Mouse (Mus musculus) kidney, embryonic 14.5 days (tissue): Measurements from ENCODE around the gene Aqp6. TPM values are rescaled to one million over a fixed set of nuclear protein-coding genes. Genes with fewer than 3 reads are reported as not detected.

ENCODE experiments used
- ATAC-seq: fragments of 200-750 bp; cut with Nextera tagmentation; 2 replicates; pipeline ENCODE4 v1.8.0; 2017; ENCODE audit warnings: moderate number of reproducible peaks, mild to moderate bottlenecking, moderate TSS enrichment, moderate library complexity; ENCODE audit not compliant: low FRiP score, low TSS enrichment
- H3K27ac ChIP-seq: fragments of 300-500 bp; sonication (generic); 2 replicates; pipeline ENCODE4 v1.5.1; 2014; ENCODE audit warnings: low read depth, mild to moderate bottlenecking, low read length, moderate library complexity, mixed read lengths
- H3K27me3 ChIP-seq: fragments of 300-500 bp; sonication (generic); 2 replicates; pipeline ENCODE4 v1.6.1; 2014; ENCODE audit warnings: mild to moderate bottlenecking, low read length; ENCODE audit not compliant: control insufficient read depth, insufficient read depth
- H3K36me3 ChIP-seq: fragments of 300-500 bp; sonication (generic); 2 replicates; pipeline ENCODE4 v1.6.1; 2014; ENCODE audit warnings: low read length, mixed read lengths; ENCODE audit not compliant: control insufficient read depth, insufficient read depth
- H3K4me1 ChIP-seq: fragments of 300-500 bp; sonication (generic); 2 replicates; pipeline ENCODE4 v1.6.1; 2014; ENCODE audit warnings: low read length, mixed read lengths; ENCODE audit not compliant: control insufficient read depth, insufficient read depth
- H3K4me2 ChIP-seq: fragments of 300-500 bp; sonication (generic); replicated peaks from 2 replicates; pipeline ENCODE4 v1.6.1; 2014; ENCODE audit warnings: low read depth, mild to moderate bottlenecking, low read length
- H3K4me3 ChIP-seq: fragments of 300-500 bp; sonication (generic); 2 replicates; pipeline ENCODE4 v1.5.1; 2014; ENCODE audit warnings: mild to moderate bottlenecking, low read length
- H3K9ac ChIP-seq: fragments of 300-500 bp; sonication (generic); 2 replicates; pipeline ENCODE4 v1.6.1; 2014; ENCODE audit warnings: low read depth, mild to moderate bottlenecking, low read length, moderate library complexity
- H3K9me3 ChIP-seq: fragments of 300-500 bp; sonication (generic); 2 replicates; pipeline ENCODE4 v1.6.1; 2016; ENCODE audit warnings: low read length; ENCODE audit not compliant: control insufficient read depth
- WGBS: fragments of 180-500 bp; shearing (Covaris S2); extraction: QIAGEN DNeasy Blood & Tissue Kit; methylation state at CpG from one replicate; pipeline ENCODE4 v1.1.7; 2014; 5-methylcytosine and 5-hydroxymethylcytosine counted together
- polyA plus RNA-seq: library from polyadenylated mRNA; unstranded; fragments of >200 nt; fragmentation: Nextera tagmentation; extraction: Ambion mirVana; gene quantifications from 2 replicates; pipeline ENCODE4 v1.2.1, GENCODE M21; 2014

The Aqp6 gene
- polyA plus RNA-seq, 1 experiment from 2014 or later: not detected

DNA sequence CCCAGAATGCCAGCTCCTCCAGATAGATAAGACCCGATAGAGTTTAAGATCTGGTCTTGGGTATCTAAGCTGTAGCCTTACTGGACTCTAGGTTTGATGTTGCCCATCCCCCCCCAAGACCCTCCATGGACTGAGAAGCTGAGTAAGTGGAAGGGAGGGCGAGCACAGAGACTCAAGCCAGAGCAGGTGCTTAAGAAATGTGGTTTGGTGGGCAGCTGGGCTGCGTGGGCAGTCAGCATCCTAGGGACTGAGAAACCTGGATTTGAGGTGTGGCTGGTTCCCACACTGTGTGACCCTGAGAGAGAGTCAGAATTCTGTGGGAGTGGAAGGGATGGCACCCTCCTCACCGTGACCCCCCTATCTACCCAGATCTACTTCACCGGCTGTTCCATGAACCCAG is 8.3 kb upstream of the Aqp6 start:
- no peak overlapping the region for H3K27ac ChIP-seq
- H3K9ac ChIP-seq: no peak overlapping the region
- no peak overlapping the region for H3K4me2 ChIP-seq
- no peak overlapping the region for H3K4me3 ChIP-seq
- peaks cover 82% of the 10 kb centered on the region for H3K27me3 ChIP-seq
- no peaks in the 10 kb centered on the region for H3K9me3 ChIP-seq
- no peak for ATAC-seq
- H3K4me1 ChIP-seq: 0 out of 2 replicates have a peak, but pooled peaks cover 5% of the 10 kb centered on the region
- 85% methylated on average over 5 of the region's 5 CpGs for WGBS
- no peaks in the 10 kb centered on the region for H3K36me3 ChIP-seq

DNA sequence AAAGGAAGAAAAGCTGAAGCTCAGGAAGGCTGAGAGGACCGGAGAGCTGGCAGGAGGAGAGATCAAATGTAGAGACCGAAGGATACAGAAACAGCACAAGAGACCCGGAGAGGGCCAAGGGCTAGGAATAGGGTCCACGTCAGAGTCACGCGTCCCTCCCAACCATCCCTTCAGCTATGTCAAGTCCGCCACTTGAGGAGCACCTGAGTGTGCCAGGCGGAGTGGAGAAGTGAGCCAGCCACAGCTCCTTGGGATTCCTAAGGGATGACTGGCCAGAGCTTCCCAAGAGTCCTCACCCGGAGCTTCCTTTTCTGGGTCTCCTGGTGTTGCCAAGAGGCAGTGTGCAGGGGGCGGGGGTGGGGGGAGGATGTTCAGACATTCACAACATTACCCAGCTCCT is 6.2 kb upstream of the Aqp6 start:
- H3K36me3 ChIP-seq: no peaks in the 10 kb centered on the region
- H3K9ac ChIP-seq: no peak overlapping the region
- H3K4me1 ChIP-seq: 0 out of 2 replicates have a peak, but pooled peaks cover 5% of the 10 kb centered on the region
- no peak overlapping the region for H3K4me3 ChIP-seq
- H3K4me2 ChIP-seq: no peak overlapping the region
- ATAC-seq: no peak
- WGBS: 84% methylated on average over 10 of the region's 10 CpGs
- H3K27me3 ChIP-seq: peaks cover 62% of the 10 kb centered on the region
- H3K27ac ChIP-seq: no peak overlapping the region
- no peaks in the 10 kb centered on the region for H3K9me3 ChIP-seq

DNA sequence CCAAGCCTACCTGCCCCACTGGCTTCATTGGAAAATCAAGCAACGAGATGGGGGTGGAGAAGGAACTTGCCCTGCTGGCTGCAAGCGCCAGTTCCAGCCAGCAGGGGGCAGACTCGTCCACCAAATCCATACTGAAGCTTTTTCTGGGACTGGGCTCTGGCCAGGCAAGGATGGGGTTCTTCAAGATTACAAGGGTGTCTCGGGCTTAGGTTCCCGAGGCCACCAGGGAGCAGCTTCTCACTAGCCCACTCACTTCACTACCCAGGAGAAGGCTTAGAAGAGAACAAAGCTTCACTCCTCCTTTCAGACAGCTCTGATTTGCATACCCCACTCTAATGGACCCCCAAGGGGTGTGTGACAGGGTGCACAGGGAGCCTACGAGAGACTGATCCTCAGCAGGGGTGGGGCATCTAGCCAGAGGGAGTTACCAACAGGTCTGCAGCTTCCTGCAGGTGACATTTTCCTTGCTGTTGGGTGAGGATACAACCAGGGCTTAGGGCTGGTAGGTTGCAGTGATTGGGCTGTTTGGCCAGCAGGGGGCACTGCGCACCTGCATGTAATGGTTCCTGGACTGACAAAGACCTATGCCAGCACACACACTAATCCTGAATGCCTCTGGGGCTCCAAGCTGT is 5.0 kb upstream of the Aqp6 start:
- WGBS: 0% methylated on average over 7 of the region's 7 CpGs
- peaks cover 56% of the 10 kb centered on the region for H3K27me3 ChIP-seq
- H3K4me3 ChIP-seq: no peak overlapping the region

DNA sequence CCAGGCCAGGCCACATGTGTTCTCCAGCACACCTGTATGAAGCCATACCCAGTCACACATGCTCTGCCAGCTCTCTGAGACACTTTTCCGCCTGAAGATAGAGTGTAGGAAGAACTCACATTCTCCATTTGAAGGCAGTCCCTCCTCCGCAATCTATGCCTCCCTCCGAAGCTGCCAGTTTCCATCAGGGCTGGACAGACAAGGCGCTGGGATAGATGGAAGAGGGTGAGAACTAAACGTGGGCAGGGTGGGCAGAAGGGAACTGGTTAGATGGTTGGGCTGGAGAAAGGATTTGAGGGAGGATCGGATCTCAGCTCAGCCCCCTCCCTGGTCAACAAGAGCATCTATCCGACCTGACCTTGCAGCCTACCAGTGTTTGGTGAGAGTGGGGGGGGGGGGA is 4.4 kb upstream of the Aqp6 start:
- H3K4me1 ChIP-seq: peaks cover 18% of the 10 kb centered on the region; the same call in 1 of the 2 replicates
- H3K27me3 ChIP-seq: peaks cover 50% of the 10 kb centered on the region
- H3K27ac ChIP-seq: no peak overlapping the region
- no peak; the same call in 1 of the 2 replicates for ATAC-seq
- H3K36me3 ChIP-seq: no peaks in the 10 kb centered on the region
- no peak overlapping the region for H3K9ac ChIP-seq
- 63% methylated on average over 7 of the region's 7 CpGs for WGBS
- no peak overlapping the region for H3K4me3 ChIP-seq
- H3K4me2 ChIP-seq: no peak overlapping the region
- H3K9me3 ChIP-seq: no peaks in the 10 kb centered on the region

More for the DNA sequence above, 5.0 kb upstream of the Aqp6 start:
- Histone ChIP-seq H3K4me2 (no peak overlapping the region), H3K9me3 (no peaks in the 10 kb centered on the region), H3K9ac (no peak overlapping the region), H3K27ac (no peak overlapping the region), H3K4me1 (peaks cover 12% of the 10 kb centered on the region; the same call in 1 of the 2 replicates), H3K36me3 (no peaks in the 10 kb centered on the region)
- ATAC-seq: peak; percentile 82

DNA sequence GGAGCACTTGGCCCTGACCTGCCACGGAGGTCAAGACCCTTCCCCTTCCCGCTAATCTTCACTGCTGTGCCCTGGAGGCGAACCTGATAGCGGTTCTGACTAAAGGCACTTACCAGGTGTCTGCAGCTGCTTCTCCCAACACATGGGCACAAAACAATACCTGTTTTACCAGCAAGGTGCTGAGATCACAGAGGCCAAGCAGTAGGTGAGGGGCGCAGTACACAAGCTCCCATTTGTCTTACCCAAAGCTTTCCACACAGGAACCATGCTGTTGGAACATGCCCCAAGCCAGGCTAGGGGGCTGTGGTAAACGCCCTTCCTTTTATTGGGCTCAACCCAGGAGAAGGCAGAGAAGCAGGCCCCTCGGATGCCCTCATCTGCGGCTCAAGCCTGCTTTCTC is 3.6 kb upstream of the Aqp6 start:
- H3K4me3 ChIP-seq: no peak overlapping the region
- H3K9me3 ChIP-seq: no peaks in the 10 kb centered on the region
- no peaks in the 10 kb centered on the region for H3K36me3 ChIP-seq
- H3K9ac ChIP-seq: no peak overlapping the region
- peaks cover 42% of the 10 kb centered on the region for H3K27me3 ChIP-seq
- no peak overlapping the region for H3K4me2 ChIP-seq
- ATAC-seq: no peak
- H3K4me1 ChIP-seq: peaks cover 23% of the 10 kb centered on the region
- WGBS: 49% methylated on average over 8 of the region's 8 CpGs
- H3K27ac ChIP-seq: no peak overlapping the region

DNA sequence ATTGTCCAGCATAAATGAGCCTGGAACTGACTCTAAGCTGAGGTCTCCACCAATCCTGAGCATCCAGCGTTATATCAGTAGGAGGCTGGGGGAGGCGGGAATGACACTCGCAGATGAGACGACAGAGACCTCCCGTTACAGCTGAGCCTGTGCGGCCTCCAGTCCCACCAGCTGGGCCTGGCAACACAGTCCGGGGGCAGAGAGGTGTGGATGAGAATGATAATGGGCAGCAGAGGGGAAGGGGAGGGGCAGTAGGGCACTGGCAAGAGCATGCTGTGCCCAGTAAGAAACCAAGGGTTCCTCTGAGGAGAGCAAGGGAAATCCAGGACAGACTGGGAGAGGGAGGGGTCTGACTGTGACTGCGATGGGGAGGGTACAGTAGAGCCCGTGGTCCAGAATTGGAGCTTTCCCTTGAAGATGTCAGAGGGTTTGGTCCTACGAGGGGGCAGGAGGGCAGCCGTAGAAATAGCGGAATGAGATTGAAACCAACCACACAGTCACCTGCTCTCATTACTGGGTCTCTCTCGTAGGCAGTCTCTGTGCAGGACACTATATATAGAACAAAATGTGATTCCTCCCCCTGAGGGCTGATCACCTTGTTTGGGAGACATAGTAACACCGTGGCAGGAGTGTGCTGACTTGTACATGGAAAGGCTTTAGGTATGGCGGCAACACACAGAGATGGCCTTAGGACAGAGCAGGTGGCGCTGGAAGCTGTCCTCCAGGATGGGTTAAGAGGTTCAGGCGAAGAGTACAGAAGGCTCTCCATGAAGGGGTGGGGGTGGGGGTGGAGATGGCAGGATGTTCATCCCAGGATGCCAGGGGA is 1.7 kb upstream of the Aqp6 start:
- Histone ChIP-seq H3K9me3 (no peaks in the 10 kb centered on the region), H3K4me2 (no peak overlapping the region), H3K36me3 (no peaks in the 10 kb centered on the region), H3K4me1 (peaks cover 26% of the 10 kb centered on the region), H3K27ac (no peak overlapping the region), H3K27me3 (peaks cover 24% of the 10 kb centered on the region), H3K9ac (no peak overlapping the region), H3K4me3 (no peak overlapping the region)
- WGBS: 53% methylated on average over 17 of the region's 17 CpGs
- no peak for ATAC-seq

DNA sequence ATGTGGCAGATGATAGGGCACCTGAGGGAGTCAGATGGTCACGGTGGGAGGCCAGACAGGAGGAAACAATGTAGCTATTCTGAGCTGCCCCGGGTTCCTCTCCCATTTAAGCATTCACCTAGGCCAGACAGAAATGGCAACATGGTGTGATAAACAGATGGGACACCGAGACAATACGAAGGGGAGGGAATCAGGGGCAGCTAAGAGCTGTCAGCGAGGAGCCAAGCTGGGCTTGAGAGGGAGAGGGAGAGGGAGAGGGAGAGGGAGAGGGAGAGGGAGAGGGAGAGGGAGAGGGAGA is 572 bp downstream of the Aqp6 start:
- no peaks in the 10 kb centered on the region for H3K36me3 ChIP-seq
- H3K9me3 ChIP-seq: no peaks in the 10 kb centered on the region
- H3K4me2 ChIP-seq: no peak overlapping the region
- no peak overlapping the region for H3K9ac ChIP-seq
- 18% methylated on average over 4 of the region's 5 CpGs for WGBS
- H3K4me3 ChIP-seq: no peak overlapping the region
- ATAC-seq: no peak
- peaks cover 26% of the 10 kb centered on the region for H3K4me1 ChIP-seq
- no peak overlapping the region for H3K27ac ChIP-seq
- peaks cover 11% of the 10 kb centered on the region; the same call in 1 of the 2 replicates for H3K27me3 ChIP-seq

DNA sequence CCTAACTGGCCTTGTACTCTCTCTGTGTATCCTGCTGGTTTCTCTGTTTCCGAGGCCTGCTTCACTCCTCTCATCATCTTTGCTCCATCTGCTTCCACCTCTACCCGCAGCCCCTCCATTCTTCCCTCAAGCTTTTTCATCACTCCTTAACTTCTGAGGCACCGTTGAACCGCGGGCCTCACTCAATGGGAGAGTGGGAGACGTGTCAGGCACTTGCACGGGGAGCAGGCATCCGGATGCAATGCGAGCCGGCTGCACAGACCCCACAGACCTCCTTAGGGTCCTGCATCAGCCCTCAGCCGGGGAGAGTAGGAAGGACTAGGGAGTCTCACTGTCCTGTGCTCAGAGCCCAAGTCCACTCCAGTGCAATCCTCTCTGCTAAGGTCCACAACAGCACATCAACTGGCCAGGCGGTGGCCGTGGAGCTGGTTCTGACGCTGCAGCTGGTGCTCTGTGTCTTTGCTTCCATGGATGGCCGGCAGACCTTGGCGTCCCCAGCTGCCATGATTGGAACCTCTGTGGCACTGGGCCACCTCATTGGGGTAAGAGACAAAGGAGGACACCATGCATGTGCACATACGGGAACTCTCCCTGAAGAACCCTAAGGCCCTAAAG is 1.1 kb downstream of the Aqp6 start:
- H3K27ac ChIP-seq: no peak overlapping the region
- no peak for ATAC-seq
- peaks cover 31% of the 10 kb centered on the region for H3K4me1 ChIP-seq
- no peak overlapping the region for H3K4me2 ChIP-seq
- no peak overlapping the region for H3K4me3 ChIP-seq
- no peaks in the 10 kb centered on the region for H3K36me3 ChIP-seq
- H3K27me3 ChIP-seq: peaks cover 11% of the 10 kb centered on the region; the same call in 1 of the 2 replicates
- H3K9me3 ChIP-seq: no peaks in the 10 kb centered on the region
- no peak overlapping the region for H3K9ac ChIP-seq
- WGBS: 55% methylated on average over 17 of the region's 17 CpGs

DNA sequence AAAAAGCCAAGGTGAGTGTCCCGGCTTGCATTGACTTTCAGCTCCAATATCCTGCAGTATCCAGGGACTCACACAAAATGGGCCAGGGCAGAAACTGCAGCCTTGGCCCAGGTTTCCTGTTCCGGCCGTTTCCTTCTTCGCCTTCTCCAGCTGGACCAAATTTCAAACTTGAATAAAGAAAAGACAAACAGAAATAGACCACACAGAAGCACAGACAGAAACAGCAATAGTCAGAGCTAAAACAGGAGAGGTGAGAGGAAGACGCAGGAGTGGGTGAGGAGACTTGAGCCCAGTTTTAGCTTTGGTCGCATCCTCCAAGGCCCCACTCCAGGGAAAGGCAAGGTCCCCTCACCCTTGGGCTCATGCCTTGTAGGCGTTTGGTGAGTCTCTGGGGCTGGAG is 2.0 kb downstream of the Aqp6 start:
- no peak overlapping the region for H3K27ac ChIP-seq
- H3K27me3 ChIP-seq: peaks cover 7% of the 10 kb centered on the region; the same call in 1 of the 2 replicates
- H3K9me3 ChIP-seq: no peaks in the 10 kb centered on the region
- WGBS: 83% methylated on average over 7 of the region's 7 CpGs
- ATAC-seq: no peak
- H3K4me2 ChIP-seq: no peak overlapping the region
- peaks cover 39% of the 10 kb centered on the region for H3K4me1 ChIP-seq
- no peak overlapping the region for H3K4me3 ChIP-seq
- no peaks in the 10 kb centered on the region for H3K36me3 ChIP-seq
- H3K9ac ChIP-seq: no peak overlapping the region
